Mouse (Mus musculus): ENCODE results near the gene Gng8.

Gng8 gene

GRCm38 (mm10) chr7:16891641-16892351 is at the start of gene Gng8:
Gene Gng8, plus strand, starts transcription at chr7:16891786.
- DNase-seq = peak; percentile 85 to 91

- peak; percentile 89 to 93 for DNase-seq
These were observed 48.9 kb upstream of the Gng8 start, which contains the start of gene Prkd2 for GRCm38 (mm10) chr7:16842645-16843063. Gene Prkd2, plus strand, starts transcription at chr7:16842902.

- DNase-seq = peak in 1 of 2 experiments; percentile 43
These were observed 48.0 kb upstream of the Gng8 start for GRCm38 (mm10) chr7:16843441-16844171.

- no peak for DNase-seq
These were observed 46.9 kb upstream of the Gng8 start for GRCm38 (mm10) chr7:16844696-16845071.

- no peak for DNase-seq
These were observed 46.3 kb upstream of the Gng8 start for GRCm38 (mm10) chr7:16845072-16845819.

- DNase-seq = no peak
These were observed 45.8 kb upstream of the Gng8 start for GRCm38 (mm10) chr7:16845820-16846167.

- no peak for DNase-seq
These were observed 44.8 kb upstream of the Gng8 start for GRCm38 (mm10) chr7:16846775-16847174.

GRCm38 (mm10) chr7:16847507-16847906 is 44.1 kb upstream of the Gng8 start:
- DNase-seq = no peak

GRCm38 (mm10) chr7:16848579-16848978 is 43.0 kb upstream of the Gng8 start:
- peak; percentile 78 to 85 for DNase-seq

- DNase-seq = no peak
These were observed 40.0 kb upstream of the Gng8 start for GRCm38 (mm10) chr7:16851636-16852035.

- DNase-seq = no peak
These were observed 38.2 kb upstream of the Gng8 start for GRCm38 (mm10) chr7:16853302-16853831.

- DNase-seq = peak; percentile 63 to 73
These were observed 33.2 kb upstream of the Gng8 start for GRCm38 (mm10) chr7:16858336-16858735.

GRCm38 (mm10) chr7:16859902-16860651 is 31.5 kb upstream of the Gng8 start:
- DNase-seq = peak; percentile 74 to 78

GRCm38 (mm10) chr7:16867488-16867887 is 24.1 kb upstream of the Gng8 start:
- DNase-seq = no peak

- DNase-seq = peak; percentile 85 to 98
These were observed 22.1 kb upstream of the Gng8 start for GRCm38 (mm10) chr7:16869497-16869896.

GRCm38 (mm10) chr7:16871600-16871999 is 20.0 kb upstream of the Gng8 start:
- no peak for DNase-seq

- no peak for DNase-seq
These were observed 19.1 kb upstream of the Gng8 start for GRCm38 (mm10) chr7:16872478-16872877.

- DNase-seq = no peak
These were observed 18.2 kb upstream of the Gng8 start for GRCm38 (mm10) chr7:16873392-16873791.

GRCm38 (mm10) chr7:16874190-16874589 is 17.4 kb upstream of the Gng8 start:
- peak; percentile 82 to 87 for DNase-seq

GRCm38 (mm10) chr7:16874756-16875309 is 16.8 kb upstream of the Gng8 start:
- DNase-seq = peak; percentile 99 to 100

- DNase-seq = no peak
These were observed 16.5 kb upstream of the Gng8 start, which contains the start of gene Dact3 for GRCm38 (mm10) chr7:16875310-16875325. Gene Dact3, plus strand, starts transcription at chr7:16875317.

GRCm38 (mm10) chr7:16875326-16875725 is 16.3 kb upstream of the Gng8 start:
- DNase-seq = no peak

- no peak for DNase-seq
These were observed 15.6 kb upstream of the Gng8 start for GRCm38 (mm10) chr7:16876006-16876405.
